Mouse (Mus musculus) heart, embryonic 11.5 days (tissue): ENCODE measurements around the gene Gpr176. TPM values are rescaled to one million over a fixed set of nuclear protein-coding genes. Genes with fewer than 3 reads are reported as not detected.

ENCODE experiments used
- ATAC-seq: fragments of 200-750 bp; cut with Nextera tagmentation; replicated peaks from 2 replicates; pipeline ENCODE4 v1.8.0; 2017; ENCODE audit warnings: moderate library complexity; ENCODE audit not compliant: insufficient number of reproducible peaks, low FRiP score, low TSS enrichment
- H3K27ac ChIP-seq: fragments of 300-500 bp; sonication (generic); 2 replicates; pipeline ENCODE4 v1.5.1; 2014; ENCODE audit warnings: mild to moderate bottlenecking, low read depth, low read length
- H3K27me3 ChIP-seq: fragments of 300-500 bp; sonication (generic); 2 replicates; pipeline ENCODE4 v1.6.1; 2014; ENCODE audit warnings: mild to moderate bottlenecking, low read length, mixed read lengths; ENCODE audit not compliant: control insufficient read depth, insufficient read depth
- H3K36me3 ChIP-seq: fragments of 300-500 bp; sonication (generic); 2 replicates; pipeline ENCODE4 v1.6.1; 2014; ENCODE audit warnings: mild to moderate bottlenecking, low read length, moderate library complexity, mixed read lengths; ENCODE audit not compliant: control insufficient read depth, insufficient read depth
- H3K4me1 ChIP-seq: fragments of 300-500 bp; sonication (generic); 2 replicates; pipeline ENCODE4 v1.6.1; 2014; ENCODE audit warnings: low read length; ENCODE audit not compliant: control insufficient read depth, insufficient read depth
- H3K4me2 ChIP-seq: fragments of 300-500 bp; sonication (generic); 2 replicates; pipeline ENCODE4 v1.6.1; 2014; ENCODE audit warnings: mild to moderate bottlenecking, moderate library complexity
- H3K4me3 ChIP-seq: fragments of 300-500 bp; sonication (generic); 2 replicates; pipeline ENCODE4 v1.5.1; 2014; ENCODE audit warnings: low read depth, low read length
- H3K9ac ChIP-seq: fragments of 300-500 bp; sonication (generic); 2 replicates; pipeline ENCODE4 v1.6.1; 2014; ENCODE audit warnings: mild to moderate bottlenecking, low read depth, low read length, moderate library complexity
- H3K9me3 ChIP-seq: fragments of 300-500 bp; sonication (generic); replicated peaks from 2 replicates; pipeline ENCODE4 v1.6.1; 2016; ENCODE audit warnings: low read length; ENCODE audit not compliant: control insufficient read depth
- whole genome bisulfite sequencing: fragments of 180-500 bp; shearing (Covaris S2); extraction: QIAGEN DNeasy Blood & Tissue Kit; methylation state at CpG from one replicate; pipeline ENCODE4 v1.1.7; 2014; ENCODE audit not compliant: insufficient replicate concordance; 5-methylcytosine and 5-hydroxymethylcytosine counted together
- polyA plus RNA-seq: library from polyadenylated mRNA; unstranded; fragments of >200 nt; fragmentation: Nextera tagmentation; extraction: Ambion mirVana; gene quantifications from 2 replicates; pipeline ENCODE4 v1.2.1, GENCODE M21; 2014

The Gpr176 gene
- polyA plus RNA-seq, 1 experiment from 2014 or later, result not detected

DNA sequence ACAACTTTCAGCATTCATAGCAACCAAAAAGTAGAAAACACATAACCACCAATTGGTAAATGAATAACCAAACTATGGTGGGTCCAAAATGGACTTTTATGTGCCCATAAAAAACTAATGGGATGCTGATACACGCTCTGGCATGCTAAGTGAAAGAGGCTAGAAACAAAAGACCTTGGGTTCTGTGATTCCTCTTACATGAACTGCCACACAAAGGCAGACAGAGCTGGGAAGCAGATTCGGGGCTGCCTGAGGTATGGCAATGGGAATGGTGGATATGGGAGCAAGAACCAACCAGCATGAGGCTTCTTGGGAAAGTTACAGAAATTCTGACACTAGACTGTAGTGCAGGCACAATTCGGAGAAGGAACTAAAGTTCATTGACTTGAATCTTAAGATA lies 90.8 kb downstream of the Gpr176 start:
- Histone ChIP-seq H3K4me1 (no peaks in the 10 kb centered on the region), H3K27ac (no peak overlapping the region), H3K9ac (no peak overlapping the region), H3K4me2 (no peak overlapping the region), H3K9me3 (no peaks in the 10 kb centered on the region), H3K36me3 (no peaks in the 10 kb centered on the region), H3K27me3 (no peaks in the 10 kb centered on the region; the same call in 1 of the 2 replicates), H3K4me3 (no peak overlapping the region)
- no peak for ATAC-seq
- 76% methylated on average over 3 of the region's 3 CpGs for WGBS

DNA sequence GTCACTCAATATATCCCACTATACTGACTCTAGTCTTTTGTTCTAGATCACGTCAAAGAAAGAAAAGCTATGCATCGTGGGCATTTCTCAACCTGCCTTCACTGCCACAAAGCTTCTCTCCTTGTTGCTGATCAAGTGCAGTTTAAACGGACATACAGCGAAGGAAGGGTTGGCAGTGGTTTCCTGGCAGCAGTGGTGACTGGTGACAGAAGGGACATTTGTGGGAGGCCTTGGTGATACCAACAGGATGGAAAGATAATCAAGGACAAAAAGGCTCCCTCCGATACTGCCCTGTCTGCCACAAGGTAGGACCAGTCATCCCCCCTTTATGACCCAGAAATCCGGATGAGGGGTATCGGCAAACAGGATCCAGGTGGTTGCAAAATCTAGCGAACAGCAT lies 95.0 kb downstream of the Gpr176 start:
- 86% methylated on average over 8 of the region's 8 CpGs for WGBS
- no peak for ATAC-seq
- Histone ChIP-seq H3K27ac (no peak overlapping the region), H3K4me3 (no peak overlapping the region), H3K36me3 (no peaks in the 10 kb centered on the region), H3K4me1 (no peaks in the 10 kb centered on the region), H3K27me3 (no peaks in the 10 kb centered on the region; the same call in 1 of the 2 replicates), H3K9me3 (no peaks in the 10 kb centered on the region), H3K9ac (no peak overlapping the region), H3K4me2 (no peak overlapping the region)

DNA sequence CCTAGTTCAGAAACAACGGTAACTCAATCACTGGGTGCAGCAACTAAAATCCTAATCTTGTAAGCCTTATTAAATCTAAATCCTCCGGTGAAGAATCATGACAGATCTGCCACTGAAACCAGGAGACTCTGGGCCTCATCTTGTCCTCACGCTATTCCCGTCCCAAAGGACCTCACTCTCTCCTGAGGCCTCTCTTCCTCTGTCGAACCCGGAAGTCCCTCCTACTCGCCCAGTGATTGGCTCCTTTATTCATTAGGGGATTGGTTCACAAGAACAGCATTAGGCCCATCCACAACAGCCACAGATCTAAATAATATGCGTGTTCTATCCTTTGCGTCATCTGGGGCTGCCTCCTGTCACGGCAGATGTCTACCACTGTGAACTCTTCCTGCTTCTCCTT lies 101.6 kb downstream of the Gpr176 start:
- no peak for ATAC-seq
- Histone ChIP-seq H3K4me2 (no peak overlapping the region), H3K9ac (no peak overlapping the region), H3K27me3 (no peaks in the 10 kb centered on the region), H3K4me1 (no peaks in the 10 kb centered on the region), H3K4me3 (no peak overlapping the region), H3K27ac (no peak overlapping the region), H3K9me3 (no peaks in the 10 kb centered on the region), H3K36me3 (no peaks in the 10 kb centered on the region)
- 88% methylated on average over 10 of the region's 10 CpGs for WGBS

DNA sequence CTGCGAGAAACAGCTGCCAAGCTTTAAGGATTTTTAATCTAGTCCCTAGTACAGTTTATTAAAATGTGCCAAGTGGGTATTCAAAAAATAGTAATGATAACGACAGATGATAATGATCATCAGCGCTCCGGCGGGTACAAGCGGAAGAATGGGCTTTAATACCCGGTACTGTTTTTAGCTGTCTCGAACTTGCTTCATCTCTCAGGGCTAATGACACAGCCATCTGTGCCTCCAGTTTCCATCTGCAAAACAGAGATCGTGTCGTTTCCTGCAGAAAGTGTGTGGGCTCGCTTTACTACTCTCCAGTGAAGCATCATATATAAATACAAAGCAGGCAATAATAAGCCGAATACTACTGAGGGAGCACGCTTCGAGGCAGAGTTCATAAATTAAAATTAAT lies 103.0 kb downstream of the Gpr176 start:
- no peak overlapping the region for H3K4me2 ChIP-seq
- no peak overlapping the region for H3K27ac ChIP-seq
- 88% methylated on average over 14 of the region's 14 CpGs for WGBS
- H3K4me3 ChIP-seq, result no peak overlapping the region
- no peak for ATAC-seq
- H3K36me3 ChIP-seq, result no peaks in the 10 kb centered on the region
- no peaks in the 10 kb centered on the region for H3K4me1 ChIP-seq
- H3K27me3 ChIP-seq, result no peaks in the 10 kb centered on the region
- H3K9ac ChIP-seq, result no peak overlapping the region
- no peaks in the 10 kb centered on the region for H3K9me3 ChIP-seq

DNA sequence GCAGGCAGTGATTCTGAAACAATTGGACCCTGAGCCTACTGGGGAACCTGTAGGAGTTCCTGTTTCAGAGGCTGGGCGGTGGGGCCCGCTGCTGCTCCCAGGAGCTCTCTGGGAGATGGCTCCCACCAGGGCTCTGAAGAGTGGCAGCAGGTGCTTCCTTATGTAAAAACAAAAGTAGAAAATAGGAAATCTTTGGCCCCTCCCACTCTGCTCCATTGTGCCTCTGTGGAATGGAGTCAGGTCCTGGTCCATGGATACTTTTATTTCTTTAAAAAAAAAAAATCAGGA lies 109.4 kb downstream of the Gpr176 start:
- Histone ChIP-seq H3K9ac (no peak overlapping the region), H3K4me1 (no peaks in the 10 kb centered on the region), H3K4me3 (no peak overlapping the region), H3K27ac (no peak overlapping the region), H3K36me3 (no peaks in the 10 kb centered on the region), H3K4me2 (no peak overlapping the region), H3K9me3 (no peaks in the 10 kb centered on the region), H3K27me3 (no peaks in the 10 kb centered on the region; the same call in 1 of the 2 replicates)
- 38% methylated on average over 2 of the region's 2 CpGs for whole genome bisulfite sequencing
- ATAC-seq, result no peak

DNA sequence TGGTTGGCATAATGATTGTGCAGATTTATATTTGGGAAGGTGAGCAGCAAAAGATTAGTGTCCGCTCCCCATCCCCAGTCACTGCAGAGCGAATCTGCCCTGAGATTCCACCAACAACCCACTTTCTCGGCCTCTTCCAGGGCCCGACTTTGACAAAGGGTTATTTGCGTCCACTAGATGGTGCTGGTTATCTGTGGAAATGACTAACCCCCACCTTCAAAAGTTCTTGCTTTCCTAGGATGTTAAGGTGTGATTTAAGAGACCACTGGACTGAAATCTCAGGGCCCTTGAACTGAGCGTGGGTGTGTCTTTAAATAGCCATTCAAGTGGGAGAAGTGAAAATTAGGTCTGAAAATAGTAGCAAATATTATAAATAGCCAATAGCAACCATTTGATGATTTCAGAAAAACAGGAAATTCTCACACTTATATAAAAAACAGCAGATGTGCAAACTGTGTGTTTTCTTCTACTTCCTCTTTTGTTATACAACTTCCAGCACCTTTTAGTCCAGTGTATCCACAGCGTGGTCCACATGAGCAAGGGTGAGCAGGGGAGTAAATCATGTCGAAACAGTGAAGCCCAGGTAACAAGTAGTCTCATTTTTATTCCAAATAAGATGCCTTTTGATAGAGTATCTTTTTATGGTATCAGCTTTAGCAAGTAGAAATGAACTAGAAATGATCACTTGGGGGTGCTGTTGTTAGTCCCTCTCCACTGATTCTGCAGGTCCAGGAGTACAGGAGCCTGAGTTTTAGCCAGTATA lies 109.9 kb downstream of the Gpr176 start:
- H3K36me3 ChIP-seq, result no peaks in the 10 kb centered on the region
- no peaks in the 10 kb centered on the region for H3K9me3 ChIP-seq
- H3K4me3 ChIP-seq, result no peak overlapping the region
- H3K4me2 ChIP-seq, result no peak overlapping the region
- 20% methylated on average over 8 of the region's 8 CpGs for WGBS
- H3K27me3 ChIP-seq, result no peaks in the 10 kb centered on the region; the same call in 1 of the 2 replicates
- no peak for ATAC-seq
- H3K4me1 ChIP-seq, result no peaks in the 10 kb centered on the region
- H3K27ac ChIP-seq, result no peak overlapping the region
- no peak overlapping the region for H3K9ac ChIP-seq

DNA sequence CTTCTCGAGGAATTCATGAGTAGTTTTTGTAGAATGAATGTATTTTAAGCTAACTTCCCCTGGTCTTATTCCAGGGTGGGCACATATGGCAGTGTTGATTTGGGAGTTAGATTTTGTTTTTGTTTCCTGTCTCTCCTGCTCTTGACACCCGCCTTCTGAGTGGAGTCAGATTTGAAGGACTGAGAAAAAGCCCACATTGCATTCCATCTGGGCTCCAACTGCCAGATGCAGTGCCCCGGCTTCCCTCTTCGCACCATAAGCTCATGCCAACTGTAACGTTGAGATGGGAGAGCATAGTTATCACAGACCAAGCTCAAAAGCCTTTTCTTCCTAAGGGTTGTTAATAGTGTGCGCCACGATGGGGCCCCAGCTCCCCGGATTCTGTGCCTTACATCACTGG lies 110.5 kb downstream of the Gpr176 start:
- Histone ChIP-seq H3K4me2 (no peak overlapping the region), H3K27ac (no peak overlapping the region), H3K36me3 (no peaks in the 10 kb centered on the region), H3K27me3 (no peaks in the 10 kb centered on the region; the same call in 1 of the 2 replicates), H3K4me1 (no peaks in the 10 kb centered on the region), H3K9me3 (no peaks in the 10 kb centered on the region), H3K4me3 (no peak overlapping the region), H3K9ac (no peak overlapping the region)
- WGBS, result 54% methylated on average over 8 of the region's 8 CpGs
- ATAC-seq, result no peak

DNA sequence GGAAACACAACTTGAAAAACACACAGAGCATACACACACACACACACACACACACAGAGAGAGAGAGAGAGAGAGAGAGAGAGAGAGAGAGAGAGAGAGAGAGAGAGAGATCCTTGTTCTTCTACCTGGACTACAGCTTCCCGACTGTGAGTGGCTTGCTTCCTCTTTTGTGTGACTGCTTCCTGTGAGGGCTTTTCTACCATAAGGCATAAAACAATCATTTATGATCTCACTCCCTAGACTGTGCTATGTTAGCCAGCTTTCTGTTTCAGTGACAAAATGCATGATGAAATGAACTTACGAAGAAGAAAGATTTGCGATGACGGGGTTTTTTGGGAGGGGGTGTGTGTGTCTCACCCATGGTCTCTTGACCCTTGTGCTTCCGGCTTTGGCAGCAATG lies 113.5 kb downstream of the Gpr176 start:
- no peaks in the 10 kb centered on the region for H3K4me1 ChIP-seq
- ATAC-seq, result no peak
- no peak overlapping the region for H3K27ac ChIP-seq
- no peaks in the 10 kb centered on the region for H3K36me3 ChIP-seq
- no peak overlapping the region for H3K9ac ChIP-seq
- H3K27me3 ChIP-seq, result no peaks in the 10 kb centered on the region; the same call in 1 of the 2 replicates
- no peak overlapping the region for H3K4me3 ChIP-seq
- 84% methylated on average over 5 of the region's 5 CpGs for WGBS
- no peak overlapping the region for H3K4me2 ChIP-seq
- no peaks in the 10 kb centered on the region for H3K9me3 ChIP-seq

DNA sequence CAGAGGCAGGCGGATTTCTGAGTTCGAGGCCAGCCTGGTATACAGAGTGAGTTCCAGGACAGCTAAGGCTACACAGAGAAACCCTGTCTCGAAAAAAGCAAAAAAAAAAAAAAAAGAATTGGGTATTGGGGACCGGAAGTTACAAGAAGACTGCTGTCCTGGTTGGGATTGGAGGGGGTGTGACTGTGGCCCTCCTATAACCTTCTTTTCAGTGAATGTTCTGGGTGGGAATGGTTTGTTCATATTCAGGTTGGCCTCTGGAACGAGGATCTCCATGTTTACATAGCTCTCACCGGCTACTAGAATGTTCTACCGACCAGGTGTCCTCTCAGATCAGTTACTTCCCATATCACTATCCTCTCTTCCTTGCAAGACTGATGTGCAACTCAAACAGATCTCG lies 116.1 kb downstream of the Gpr176 start:
- no peak overlapping the region for H3K9ac ChIP-seq
- H3K36me3 ChIP-seq, result no peaks in the 10 kb centered on the region
- no peak for ATAC-seq
- peak overlapping the region; percentile 64 for H3K4me2 ChIP-seq
- H3K9me3 ChIP-seq, result no peaks in the 10 kb centered on the region
- no peak overlapping the region for H3K27ac ChIP-seq
- H3K27me3 ChIP-seq, result peaks cover 3% of the 10 kb centered on the region; the same call in 1 of the 2 replicates
- peak overlapping the region; percentile 41; the same call in 1 of the 2 replicates for H3K4me3 ChIP-seq
- WGBS, result 69% methylated on average over 8 of the region's 8 CpGs
- no peaks in the 10 kb centered on the region for H3K4me1 ChIP-seq
